Mouse (Mus musculus) cerebellum, adult (tissue): ENCODE data around the gene Hectd3.

Experiments
- ATAC-seq: cut with Nextera tagmentation; 2 replicates; pipeline ENCODE4 v1.9.2; 2017; ENCODE audit warnings: mild to moderate bottlenecking, moderate library complexity, mixed read lengths; ENCODE audit not compliant: insufficient number of reproducible peaks, low FRiP score, low TSS enrichment

Gene Hectd3

GRCm38 (mm10) chr4:116995131-116995797 is at the start of gene Hectd3:
Hectd3 (plus strand) TSS chr4:116995317.
- ATAC-seq: peak; percentile 47; the same call in 1 of the 2 replicates

- ATAC-seq: no peak
These were observed 43.5 kb upstream of the Hectd3 start for GRCm38 (mm10) chr4:116951642-116952041.

GRCm38 (mm10) chr4:116954951-116955350 is 40.2 kb upstream of the Hectd3 start:
- ATAC-seq: no peak

- ATAC-seq: no peak
These were observed 18.6 kb upstream of the Hectd3 start for GRCm38 (mm10) chr4:116976503-116976902.

GRCm38 (mm10) chr4:116985681-116986080 is 9.4 kb upstream of the Hectd3 start:
- no peak for ATAC-seq

GRCm38 (mm10) chr4:116986400-116987121 is 8.6 kb upstream of the Hectd3 start:
- peak; percentile 84 for ATAC-seq

GRCm38 (mm10) chr4:116987122-116987456 is 8.0 kb upstream of the Hectd3 start:
- no peak for ATAC-seq

GRCm38 (mm10) chr4:116989731-116990130 is 5.4 kb upstream of the Hectd3 start:
- no peak for ATAC-seq

- peak; percentile 53 for ATAC-seq
These were observed 3.8 kb upstream of the Hectd3 start for GRCm38 (mm10) chr4:116991366-116991765.

- ATAC-seq: peak; percentile 62; the same call in 1 of the 2 replicates
These were observed 1.2 kb upstream of the Hectd3 start, which contains the start of gene Urod for GRCm38 (mm10) chr4:116993672-116994621. Urod (minus strand) TSS chr4:116994413.

- no peak for ATAC-seq
These were observed 650 bp downstream of the Hectd3 start for GRCm38 (mm10) chr4:116995798-116996135.

- no peak for ATAC-seq
These were observed 4.5 kb downstream of the Hectd3 start for GRCm38 (mm10) chr4:116999513-117000154.

- no peak for ATAC-seq
These were observed 6.8 kb downstream of the Hectd3 start for GRCm38 (mm10) chr4:117001957-117002356.

GRCm38 (mm10) chr4:117002543-117003521 is 7.7 kb downstream of the Hectd3 start:
- peak; percentile 56; the same call in 1 of the 2 replicates for ATAC-seq

- no peak for ATAC-seq
These were observed 9.5 kb downstream of the Hectd3 start for GRCm38 (mm10) chr4:117004649-117005048.

GRCm38 (mm10) chr4:117005611-117006400 is 10.7 kb downstream of the Hectd3 start:
- no peak for ATAC-seq

- no peak for ATAC-seq
These were observed 11.9 kb downstream of the Hectd3 start for GRCm38 (mm10) chr4:117007058-117007457.

GRCm38 (mm10) chr4:117010231-117010630 is 15.1 kb downstream of the Hectd3 start:
- no peak for ATAC-seq
